Mouse (Mus musculus) B cell, adult 67 days (primary cell): ENCODE results near the gene Mettl7a3. TPM values are rescaled to one million over a fixed set of nuclear protein-coding genes. Genes with fewer than 3 reads are reported as not detected.

ENCODE experiments used
- total RNA-seq, 2 experiments: library from RNA; stranded (reverse); gene quantifications; 4 replicates each; pipeline ENCODE4 v1.2.4; 2023

Gene Mettl7a3
- not detected for total RNA-seq

DNA sequence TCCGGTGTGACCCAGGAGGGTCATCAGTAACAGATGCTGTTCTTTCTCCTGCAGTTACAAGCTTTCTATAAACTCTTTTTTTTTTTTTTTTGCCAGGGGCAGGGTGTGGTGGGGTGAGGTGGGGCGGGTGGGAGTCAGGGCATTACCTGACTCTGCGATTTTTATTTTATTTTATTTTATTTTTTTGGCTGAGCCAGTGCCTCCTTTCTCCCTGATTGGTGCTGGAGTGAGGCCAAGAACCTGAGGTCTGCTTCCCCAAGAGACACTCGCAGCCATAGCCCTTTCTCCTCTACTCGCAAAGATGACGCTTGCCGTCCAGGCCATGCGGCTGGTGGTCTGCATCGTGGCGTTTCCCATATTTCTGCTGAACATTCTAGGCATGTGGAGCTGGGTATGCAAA lies at the start of gene Mettl7a3:
Gene Mettl7a3, plus strand, starts transcription at position 301 of the 400 bp plus-strand sequence.

DNA sequence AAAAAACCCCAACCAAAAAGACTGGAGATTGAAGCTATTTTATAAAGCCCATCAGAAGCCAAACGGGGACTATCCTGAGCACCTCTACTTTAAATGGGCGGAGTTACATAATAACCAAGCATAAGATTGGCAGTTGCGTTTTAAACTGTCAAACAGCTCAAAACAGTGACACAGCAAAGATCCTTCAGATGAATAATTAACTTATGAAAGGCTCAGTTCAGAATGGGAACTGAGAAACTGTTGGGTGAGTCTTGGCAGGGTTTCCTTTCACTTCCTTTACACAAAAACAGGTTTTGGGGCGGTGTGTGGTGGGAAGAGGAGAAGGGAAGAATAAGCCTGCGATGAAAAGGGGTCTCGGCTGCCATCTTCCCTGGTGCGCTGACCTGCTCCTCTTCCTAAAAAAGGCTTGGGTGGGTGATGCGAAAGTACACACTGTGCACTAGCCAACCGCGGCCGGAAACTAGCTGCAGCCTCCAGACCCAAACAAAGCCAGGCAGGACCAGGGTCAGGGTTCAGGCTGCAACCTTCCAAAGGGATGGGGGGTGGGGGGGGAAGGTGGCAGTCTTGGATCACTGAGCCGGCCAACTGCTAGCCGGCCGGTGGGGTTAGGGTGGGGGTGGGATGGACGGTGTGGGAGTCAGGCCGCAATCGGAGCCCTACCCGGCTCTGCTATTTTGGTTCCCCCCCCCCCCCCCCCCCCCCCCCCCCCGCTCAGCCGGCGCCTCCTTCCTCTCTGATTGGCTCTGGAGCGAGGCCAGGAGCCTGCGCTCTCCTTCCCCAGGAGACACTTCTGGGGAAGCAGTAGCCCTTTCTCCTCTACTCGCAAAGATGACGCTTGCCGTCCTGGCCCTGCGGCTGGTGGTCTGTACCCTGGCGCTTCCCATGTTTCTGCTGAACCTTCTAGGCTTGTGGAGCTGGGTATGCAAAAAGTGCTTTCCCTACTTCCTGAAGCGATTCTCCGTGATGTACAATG lies 30.4 kb upstream of the Mettl7a3 start, which contains the start of gene Mettl7a1:
Gene Mettl7a1, plus strand, starts transcription at position 122 of the 973 bp plus-strand sequence.

DNA sequence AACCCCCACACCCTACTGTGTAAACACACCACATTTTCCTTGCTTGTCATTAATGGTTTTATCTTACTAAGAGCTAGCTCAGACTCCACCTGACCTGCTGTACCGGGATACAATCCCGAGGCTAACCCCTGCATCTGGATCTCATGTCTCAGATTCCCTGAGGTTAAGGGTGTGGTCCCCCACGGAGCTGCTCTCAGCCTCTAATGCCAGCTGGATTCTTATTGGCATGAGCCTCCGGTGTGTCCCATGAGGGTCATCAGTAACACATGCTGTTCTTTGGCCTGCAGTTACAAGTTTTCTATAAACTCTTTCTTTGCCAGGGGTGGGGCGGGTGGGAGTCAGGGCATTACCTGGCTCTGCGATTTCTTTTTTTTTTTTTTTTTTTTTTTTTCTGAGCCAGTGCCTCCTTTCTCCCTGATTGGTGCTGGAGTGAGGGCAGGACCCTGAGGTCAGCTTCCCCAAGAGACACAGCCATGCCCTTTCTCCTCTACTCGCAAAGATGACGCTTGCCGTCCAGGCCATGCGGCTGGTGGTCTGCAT lies 18.1 kb downstream of the Mettl7a3 start, which contains the start of the genes Methig1 and Mettl7a2:
Gene Methig1, plus strand, starts transcription at position 439 of the 540 bp plus-strand sequence.
Gene Mettl7a2, plus strand, starts transcription at position 490 of the 540 bp plus-strand sequence.

DNA sequence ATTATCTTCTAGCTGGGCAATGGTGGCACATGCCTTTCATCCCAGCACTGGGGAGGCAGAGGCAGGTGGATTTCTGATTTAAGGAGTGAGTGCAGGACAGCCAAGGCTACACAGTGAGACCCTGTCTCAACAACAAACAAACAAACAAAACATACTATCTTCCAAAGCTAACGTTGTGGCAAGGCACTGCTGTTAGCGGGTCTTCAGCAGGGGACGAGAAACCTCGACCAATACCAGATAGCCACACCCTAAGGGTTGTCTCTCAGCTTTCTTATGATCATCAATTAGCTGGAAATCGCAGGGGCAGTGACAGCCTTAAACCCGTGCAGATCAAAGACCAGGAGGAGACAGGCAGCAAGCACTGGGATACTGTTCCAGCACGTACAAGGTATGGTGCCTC lies 29.5 kb downstream of the Mettl7a3 start, which contains the start of gene Higd1c:
Gene Higd1c, plus strand, starts transcription at position 301 of the 400 bp plus-strand sequence.

Other genes with a start within 250 kb of the Mettl7a3 start
- 10 to 100 TPM; 67.8 to 76.6 TPM for gene Atf1, start 107.1 kb upstream of the Mettl7a3 start, total RNA-seq
- gene Tmprss12, start 54.1 kb upstream of the Mettl7a3 start, total RNA-seq = not detected
- 10 to 100 TPM; 15.5 to 18.8 TPM for gene Mettl7a1, start 30.8 kb upstream of the Mettl7a3 start, total RNA-seq
- not detected for gene Methig1, start 18.2 kb downstream of the Mettl7a3 start, total RNA-seq
- gene Mettl7a2, start 18.3 kb downstream of the Mettl7a3 start, total RNA-seq = under 1 TPM in 1 of 2 experiments, not detected in 1; 0.50 TPM
- gene Higd1c, start 29.6 kb downstream of the Mettl7a3 start, total RNA-seq = not detected
- not detected for gene Gm5475, start 87.2 kb downstream of the Mettl7a3 start, total RNA-seq
- 10 to 100 TPM; 21.4 to 21.9 TPM for gene Slc11a2, start 90.1 kb downstream of the Mettl7a3 start, total RNA-seq
- 10 to 100 TPM; 42.2 to 44.9 TPM for gene Letmd1, start 134.1 kb downstream of the Mettl7a3 start, total RNA-seq
- gene Csrnp2, start 160.6 kb downstream of the Mettl7a3 start, total RNA-seq = 1 to 10 TPM; 4.2 to 6.2 TPM
- gene Tfcp2, start 217.1 kb downstream of the Mettl7a3 start, total RNA-seq = 10 to 100 TPM in 1 of 2 experiments, 1 to 10 TPM in 1; 8.3 to 11.7 TPM